Mouse (Mus musculus) stomach, postnatal 0 days (tissue): ENCODE data around the gene Nptxr. TPM values are rescaled to one million over a fixed set of nuclear protein-coding genes. Genes with fewer than 3 reads are reported as not detected.

Source experiments
- ATAC-seq: fragments of 200-750 bp; cut with Nextera tagmentation; 2 replicates; pipeline ENCODE4 v1.8.0; 2017; ENCODE audit not compliant: low FRiP score, low TSS enrichment
- DNase-seq: peaks from one replicate; pipeline ENCODE4 v3.0.0-alpha.2; 2016; ENCODE audit warnings: low spot score
- H3K27ac ChIP-seq: fragments of 300-500 bp; sonication (generic); replicated peaks from 2 replicates; pipeline ENCODE4 v1.5.1; 2014; ENCODE audit warnings: mild to moderate bottlenecking, control low read depth
- H3K27me3 ChIP-seq: fragments of 300-500 bp; sonication (generic); 2 replicates; pipeline ENCODE4 v1.6.1; 2014; ENCODE audit warnings: low read length; ENCODE audit not compliant: control insufficient read depth, insufficient read depth
- H3K36me3 ChIP-seq: fragments of 300-500 bp; sonication (generic); 2 replicates; pipeline ENCODE4 v1.6.1; 2014; ENCODE audit warnings: low read length, mixed read lengths; ENCODE audit not compliant: control insufficient read depth, insufficient read depth
- H3K4me1 ChIP-seq: fragments of 300-500 bp; sonication (generic); replicated peaks from 2 replicates; pipeline ENCODE4 v1.6.1; 2014; ENCODE audit warnings: antibody characterized with exemption; ENCODE audit not compliant: control insufficient read depth, insufficient read depth
- H3K4me2 ChIP-seq: fragments of 300-500 bp; sonication (generic); replicated peaks from 2 replicates; pipeline ENCODE4 v1.6.1; 2014; ENCODE audit warnings: low read depth, mild to moderate bottlenecking, control low read depth, moderate library complexity
- H3K4me3 ChIP-seq: fragments of 300-500 bp; sonication (generic); 2 replicates; pipeline ENCODE4 v1.5.1; 2014; ENCODE audit warnings: low read depth, low read length, control low read depth
- H3K9ac ChIP-seq: fragments of 300-500 bp; sonication (generic); 2 replicates; pipeline ENCODE4 v1.6.1; 2014; ENCODE audit warnings: mild to moderate bottlenecking, low read length, control low read depth, mixed read lengths
- H3K9me3 ChIP-seq: fragments of 300-500 bp; sonication (generic); 2 replicates; pipeline ENCODE4 v1.6.1; 2016; ENCODE audit warnings: low read length; ENCODE audit not compliant: control insufficient read depth
- CTCF ChIP-seq: IDR thresholded peaks from 2 replicates; pipeline ENCODE4 v1.5.1; 2016; ENCODE audit warnings: antibody characterized with exemption, low read depth, mild to moderate bottlenecking, moderate library complexity
- EP300 ChIP-seq: optimal IDR thresholded peaks from 2 replicates; pipeline ENCODE3; 2016; ENCODE audit warnings: antibody characterized with exemption
- WGBS: fragments of 180-500 bp; shearing (Covaris S2); extraction: QIAGEN DNeasy Blood & Tissue Kit; methylation state at CpG from one replicate; pipeline ENCODE4 v1.1.7; 2014; 5-methylcytosine and 5-hydroxymethylcytosine counted together
- polyA plus RNA-seq: library from polyadenylated mRNA; unstranded; fragments of >200 nt; fragmentation: Nextera tagmentation; extraction: Ambion mirVana; gene quantifications from 2 replicates; pipeline ENCODE4 v1.2.1, GENCODE M21; 2015

Nptxr gene
- polyA plus RNA-seq, 1 experiment from 2014 or later = 2.0 TPM

DNA sequence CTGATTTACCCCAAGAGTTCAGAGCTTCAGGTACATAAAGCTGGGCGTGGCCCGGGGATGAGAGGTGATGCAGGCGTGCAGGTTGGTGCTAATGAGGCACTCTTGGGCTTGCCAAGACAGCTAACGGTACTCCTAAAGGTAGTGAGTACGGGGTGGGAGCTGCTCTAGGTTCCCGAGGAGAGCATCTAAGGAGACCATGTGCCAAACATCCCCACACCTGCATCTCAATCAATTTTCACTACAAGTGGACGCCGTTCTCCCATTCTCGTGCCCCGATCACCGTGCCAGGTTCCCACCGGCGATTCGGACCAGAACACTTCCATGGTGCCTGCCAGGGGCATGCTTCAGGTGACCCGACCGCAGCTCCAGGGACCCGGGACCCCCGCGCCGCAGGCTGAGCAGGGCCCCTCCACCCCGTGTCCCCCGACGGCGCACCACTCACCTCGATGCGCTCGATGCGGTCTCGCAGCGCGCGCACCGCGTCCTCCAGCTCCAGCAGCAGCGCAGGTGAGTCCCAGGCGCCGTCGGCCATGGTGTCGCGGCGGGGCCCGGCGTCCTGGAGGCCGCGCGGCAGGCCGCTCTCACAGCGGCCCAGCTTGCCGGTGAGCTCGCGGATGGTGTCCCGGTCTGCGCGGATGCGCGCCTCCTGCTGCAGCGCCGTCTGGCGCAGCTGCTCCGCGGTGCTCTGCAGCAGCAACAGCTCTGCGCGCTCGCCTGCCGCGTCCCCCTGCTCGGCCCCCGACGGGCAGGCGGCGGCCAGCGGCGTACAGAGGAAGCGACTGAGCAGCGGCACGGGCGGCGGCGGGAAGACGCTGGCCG lies 824 bp downstream of the Nptxr start:
- peak overlapping the region; percentile 59 for H3K9ac ChIP-seq
- peak; percentile 40 for ATAC-seq
- DNase-seq = peak; percentile 38

DNA sequence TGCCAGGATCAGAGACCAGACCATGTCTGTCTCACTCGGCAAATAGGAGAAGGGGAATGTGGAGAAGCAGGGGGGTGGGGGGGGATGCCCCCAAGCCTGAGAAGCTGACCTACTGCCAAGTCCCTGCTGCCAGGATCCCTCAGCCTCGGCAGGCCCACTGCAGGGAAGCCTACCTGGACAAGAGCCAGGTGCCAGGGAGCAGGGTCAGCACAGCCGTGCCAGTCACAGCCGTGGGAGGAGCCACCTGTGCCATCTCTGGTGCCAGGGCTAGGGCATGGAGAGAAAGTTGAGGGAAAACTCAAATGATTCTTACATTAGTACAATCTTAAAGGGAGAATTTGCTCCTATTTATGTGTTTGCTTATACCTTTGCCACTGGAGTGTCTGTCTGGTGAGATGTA lies 2.3 kb downstream of the Nptxr start:
- Histone ChIP-seq H3K4me2 (no peak overlapping the region), H3K9me3 (no peaks in the 10 kb centered on the region), H3K27me3 (peaks cover 5% of the 10 kb centered on the region; the same call in 1 of the 2 replicates), H3K4me3 (no peak overlapping the region), H3K36me3 (no peaks in the 10 kb centered on the region), H3K9ac (no peak overlapping the region), H3K27ac (no peak overlapping the region), H3K4me1 (no peaks in the 10 kb centered on the region)
- no peak for ATAC-seq
- 59% methylated on average over 4 of the region's 4 CpGs for WGBS
- DNase-seq = no peak
- TF ChIP-seq CTCF (no peak), EP300 (no peak)

More for the DNA sequence above, 824 bp downstream of the Nptxr start:
- Histone ChIP-seq H3K27me3 (peaks cover 5% of the 10 kb centered on the region; the same call in 1 of the 2 replicates), H3K4me2 (peak overlapping the region; percentile 91), H3K4me3 (peak overlapping the region; percentile 57), H3K27ac (no peak overlapping the region), H3K4me1 (no peaks in the 10 kb centered on the region), H3K9me3 (no peaks in the 10 kb centered on the region), H3K36me3 (no peaks in the 10 kb centered on the region)
- TF ChIP-seq CTCF = peak; percentile 38; the same call in 1 of the 2 replicates
- no peak for TF ChIP-seq EP300
- 4% methylated on average over 77 of the region's 81 CpGs for WGBS

DNA sequence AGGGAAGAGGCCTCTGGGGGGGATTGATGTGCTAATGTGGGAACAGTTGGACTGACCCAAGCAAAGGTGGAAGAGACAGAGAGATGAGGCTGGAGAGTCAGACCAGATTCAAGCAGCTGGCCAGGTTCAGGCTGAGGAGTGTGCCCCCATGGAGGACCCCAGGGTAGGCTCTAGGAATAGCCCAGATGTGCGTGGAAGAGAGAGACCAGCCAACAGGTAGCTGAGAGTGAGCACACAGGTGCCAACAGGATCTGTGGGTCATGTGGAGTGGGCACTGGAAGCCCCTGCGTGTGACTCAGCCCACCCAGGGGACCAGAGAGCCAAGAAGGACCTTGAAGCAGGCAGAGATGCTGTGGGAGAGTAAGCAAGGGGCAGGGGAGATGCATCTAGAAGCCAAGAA lies 2.9 kb downstream of the Nptxr start:
- no peak for ATAC-seq

DNA sequence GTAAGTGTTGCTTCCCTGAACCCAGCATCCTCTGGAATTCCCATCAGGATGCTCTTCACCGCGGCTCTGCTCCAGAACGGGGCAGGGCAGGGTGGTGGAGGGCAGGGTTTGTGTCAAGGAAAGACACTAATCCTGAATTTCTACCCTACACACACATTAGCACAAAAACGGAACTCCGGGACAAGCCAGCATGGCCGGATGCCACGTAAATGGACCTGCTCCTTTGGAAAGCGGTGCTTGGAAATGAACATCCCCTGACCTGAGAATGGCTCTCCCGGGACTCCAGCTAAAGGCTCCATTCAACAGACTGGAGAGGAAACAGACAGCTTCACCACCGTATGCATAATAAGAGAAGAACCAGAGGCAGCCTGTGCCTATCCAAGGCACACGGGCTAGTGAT lies 3.9 kb downstream of the Nptxr start:
- no peaks in the 10 kb centered on the region for H3K9me3 ChIP-seq
- no peak for TF ChIP-seq EP300
- no peak for TF ChIP-seq CTCF
- 59% methylated on average over 11 of the region's 11 CpGs for WGBS
- no peaks in the 10 kb centered on the region for H3K4me1 ChIP-seq
- H3K36me3 ChIP-seq = no peaks in the 10 kb centered on the region
- H3K27me3 ChIP-seq = peaks cover 5% of the 10 kb centered on the region; the same call in 1 of the 2 replicates
- H3K9ac ChIP-seq = no peak overlapping the region
- H3K27ac ChIP-seq = no peak overlapping the region
- no peak overlapping the region for H3K4me3 ChIP-seq
- DNase-seq = no peak
- H3K4me2 ChIP-seq = no peak overlapping the region
- no peak for ATAC-seq

More for the DNA sequence above, 2.9 kb downstream of the Nptxr start:
- no peaks in the 10 kb centered on the region for H3K4me1 ChIP-seq
- no peak overlapping the region for H3K27ac ChIP-seq
- H3K4me2 ChIP-seq = no peak overlapping the region
- no peak for DNase-seq
- peaks cover 5% of the 10 kb centered on the region; the same call in 1 of the 2 replicates for H3K27me3 ChIP-seq
- no peak overlapping the region for H3K4me3 ChIP-seq
- no peaks in the 10 kb centered on the region for H3K36me3 ChIP-seq
- H3K9me3 ChIP-seq = no peaks in the 10 kb centered on the region
- H3K9ac ChIP-seq = no peak overlapping the region
- no peak for TF ChIP-seq CTCF
- TF ChIP-seq EP300 = no peak
- WGBS = 76% methylated on average over 2 of the region's 2 CpGs

DNA sequence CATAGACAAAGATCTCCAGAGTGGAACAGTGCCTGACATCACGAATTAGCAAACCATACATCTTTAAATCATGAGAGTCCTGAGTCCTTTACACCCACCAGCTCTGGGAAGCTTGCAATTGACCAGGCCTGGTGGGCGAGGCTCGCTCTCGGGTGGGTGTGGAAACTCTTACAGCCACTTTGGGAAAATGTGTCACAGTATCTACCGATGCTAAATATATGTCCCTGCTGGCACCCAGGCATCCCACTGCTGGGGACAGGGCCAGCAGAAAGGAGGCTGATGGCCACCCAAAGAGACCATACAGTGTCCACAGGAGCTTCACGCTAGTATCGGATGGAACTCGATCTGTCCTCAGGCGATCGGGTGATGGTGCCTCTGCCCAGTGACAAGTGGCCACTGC lies 6.0 kb downstream of the Nptxr start:
- Histone ChIP-seq H3K9ac (no peak overlapping the region), H3K36me3 (no peaks in the 10 kb centered on the region), H3K27ac (no peak overlapping the region), H3K27me3 (no peaks in the 10 kb centered on the region), H3K4me3 (no peak overlapping the region), H3K4me2 (no peak overlapping the region), H3K9me3 (no peaks in the 10 kb centered on the region), H3K4me1 (no peaks in the 10 kb centered on the region)
- 82% methylated on average over 10 of the region's 10 CpGs for WGBS
- no peak for ATAC-seq
- no peak for TF ChIP-seq EP300
- TF ChIP-seq CTCF = no peak
- no peak for DNase-seq

DNA sequence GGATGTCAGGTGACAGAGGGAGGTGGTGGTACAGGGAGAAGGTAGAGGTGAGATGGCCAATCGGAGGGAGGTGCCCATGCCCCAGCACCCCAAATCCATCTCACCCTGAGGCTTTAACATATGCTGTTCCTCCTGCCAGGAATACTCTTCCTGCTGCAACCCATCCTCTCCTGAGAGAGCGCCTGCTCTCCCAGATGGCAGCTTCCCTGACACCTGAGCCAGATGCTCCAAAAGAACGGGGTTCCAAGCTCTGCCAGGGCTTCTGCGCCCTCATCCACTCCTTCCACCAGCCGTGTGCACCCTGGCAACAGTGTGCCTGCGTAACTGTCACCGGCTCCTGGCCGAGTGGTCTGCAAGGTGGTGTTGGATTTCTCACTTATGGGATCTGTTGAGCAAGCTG lies 6.9 kb downstream of the Nptxr start:
- H3K9me3 ChIP-seq = no peaks in the 10 kb centered on the region
- no peaks in the 10 kb centered on the region for H3K27me3 ChIP-seq
- no peak overlapping the region for H3K4me3 ChIP-seq
- H3K27ac ChIP-seq = no peak overlapping the region
- TF ChIP-seq EP300 (no peak), CTCF (no peak)
- no peak overlapping the region for H3K4me2 ChIP-seq
- H3K9ac ChIP-seq = no peak overlapping the region
- ATAC-seq (no peak), DNase-seq (no peak)
- H3K36me3 ChIP-seq = no peaks in the 10 kb centered on the region
- no peaks in the 10 kb centered on the region for H3K4me1 ChIP-seq
- 80% methylated on average over 8 of the region's 8 CpGs for WGBS
